Mouse (Mus musculus) c-Kit-positive CD71-positive TER-119-positive erythroid progenitor cells, embryonic 14.5 days (primary cell): ENCODE measurements around the gene Stoml1.

Source experiments
- DNase-seq: peaks from one replicate; pipeline ENCODE4 v3.0.0-alpha.2; 2013; ENCODE audit warnings: low spot score

Gene Stoml1

GRCm38 (mm10) chr9:58303599-58304271, 50.8 kb downstream of the Stoml1 start:
- DNase-seq: no peak

GRCm38 (mm10) chr9:58305686-58306085, 52.7 kb downstream of the Stoml1 start:
- no peak for DNase-seq

GRCm38 (mm10) chr9:58308395-58308794, 55.4 kb downstream of the Stoml1 start:
- DNase-seq: no peak

- no peak for DNase-seq
Observed at GRCm38 (mm10) chr9:58310043-58310660, 57.2 kb downstream of the Stoml1 start.

- DNase-seq: no peak
Observed at GRCm38 (mm10) chr9:58311191-58311910, 58.4 kb downstream of the Stoml1 start.
